In genomic region chr17:44586196-44586595, GRCm38 (mm10) we compare ENCODE assay signal across 26 mouse cellular contexts.
"Had no signal": no experiment of that assay in that cellular context is flagged by ENCODE, and none has a peak within 500 bp of the region (broad histone marks: within the 10 kb centered on the region; RNA-seq: fewer than 3 reads in every experiment).

No protein-coding gene starts in this region.

- H3K9me3 ChIP-seq: heart, embryonic 13.5 days; heart, embryonic 15.5 days; hindbrain, embryonic 13.5 days; hindbrain, embryonic 15.5 days; kidney, embryonic 15.5 days; limb, embryonic 13.5 days; limb, embryonic 15.5 days; liver, embryonic 12.5 days had no signal

- ATAC-seq: hindbrain, postnatal 0 days; intestine, embryonic 16.5 days; liver, embryonic 12.5 days had no signal

- H3K4me1 ChIP-seq: heart, embryonic 13.5 days; heart, embryonic 15.5 days; hindbrain, embryonic 15.5 days; liver, embryonic 12.5 days had no signal

- H3K27me3 ChIP-seq: heart, embryonic 15.5 days; hindbrain, embryonic 13.5 days; hindbrain, embryonic 15.5 days; kidney, embryonic 15.5 days; limb, embryonic 15.5 days; liver, embryonic 12.5 days had no signal

- H3K9ac ChIP-seq: heart, embryonic 13.5 days; heart, embryonic 15.5 days; hindbrain, embryonic 13.5 days; hindbrain, embryonic 15.5 days; kidney, embryonic 15.5 days; limb, embryonic 13.5 days; limb, embryonic 15.5 days; liver, embryonic 12.5 days had no signal

- H3K36me3 ChIP-seq: heart, embryonic 13.5 days; heart, embryonic 15.5 days; hindbrain, embryonic 13.5 days; hindbrain, embryonic 15.5 days; kidney, embryonic 15.5 days; limb, embryonic 13.5 days; limb, embryonic 15.5 days; liver, embryonic 12.5 days had no signal

- H3K4me3 ChIP-seq: gastrocnemius, adult 2 months; heart, adult 2 months; heart, embryonic 13.5 days; heart, embryonic 15.5 days; hindbrain, embryonic 13.5 days; hindbrain, embryonic 15.5 days; kidney, embryonic 15.5 days; limb, embryonic 13.5 days; limb, embryonic 15.5 days; liver, embryonic 12.5 days had no signal

- DNase-seq: gastrocnemius, adult 2 months; gastrocnemius, postnatal 10 days; gastrocnemius, postnatal 25 days; heart, adult 2 months; heart, postnatal 14 days; heart, postnatal 4 days; kidney, adult 11 months; kidney, adult 2 months; kidney, adult 9 months; kidney, postnatal 14 days; kidney, postnatal 36 days; layer of hippocampus, adult 9-11 months; layer of hippocampus, postnatal 36 days; left cerebral cortex, postnatal 4 days had no signal

- H3K4me2 ChIP-seq: heart, embryonic 11.5 days; heart, embryonic 13.5 days; heart, embryonic 15.5 days; hindbrain, embryonic 13.5 days; hindbrain, embryonic 15.5 days; kidney, embryonic 15.5 days; limb, embryonic 13.5 days; limb, embryonic 15.5 days; liver, embryonic 12.5 days had no signal

- H3K27ac ChIP-seq: gastrocnemius, adult 2 months; heart, adult 2 months; heart, embryonic 13.5 days; heart, embryonic 15.5 days; hindbrain, embryonic 13.5 days; hindbrain, embryonic 15.5 days; hindbrain, postnatal 0 days; kidney, embryonic 15.5 days; kidney, postnatal 0 days; limb, embryonic 13.5 days; limb, embryonic 15.5 days; liver, embryonic 12.5 days had no signal
